Mouse (Mus musculus) liver, adult 2 months (tissue): ENCODE measurements around the gene Lhx9.

Source experiments
- CTCF ChIP-seq: fragments of 200-500 bp; IDR thresholded peaks from 2 replicates; pipeline ENCODE4 v1.5.1; 2011; ENCODE audit warnings: low read depth, low read length, control low read depth
- POLR2A ChIP-seq: fragments of 200-500 bp; IDR thresholded peaks from 2 replicates; pipeline ENCODE4 v1.6.1; 2011; ENCODE audit warnings: low read length, control low read depth; ENCODE audit not compliant: insufficient read depth; ENCODE audit errors: extremely low read depth

- TF ChIP-seq CTCF (no peak), POLR2A (no peak)
Measured at GRCm38 (mm10) chr1:138850161-138850539, 1.8 kb upstream of the Lhx9 start.
